Mouse (Mus musculus) ES-E14 (cell line): ENCODE data around the gene Nedd8.

Experiments used
- HCFC1 ChIP-seq: IDR thresholded peaks from 2 replicates; pipeline ENCODE4 v1.6.1; 2012; ENCODE audit warnings: low read length, inconsistent platforms, borderline replicate concordance; ENCODE audit not compliant: insufficient read depth
- MAFK ChIP-seq: IDR thresholded peaks from 2 replicates; pipeline ENCODE4 v1.6.1; 2014; ENCODE audit warnings: mild to moderate bottlenecking, low read depth, low read length, inconsistent platforms; ENCODE audit not compliant: insufficient read depth
- ZC3H11A ChIP-seq: IDR thresholded peaks from 2 replicates; pipeline ENCODE4 v1.6.1; 2012; ENCODE audit warnings: low read depth, mild to moderate bottlenecking, inconsistent platforms, low read length, borderline replicate concordance
- ZNF384 ChIP-seq: IDR thresholded peaks from 2 replicates; pipeline ENCODE4 v1.6.1; 2012; ENCODE audit warnings: low read depth, low read length, inconsistent platforms

GRCm38 (mm10) chr14:55681160-55682117, 9.5 kb upstream of the Nedd8 start, which contains the start of gene Tinf2:
- TF ChIP-seq MAFK (0 out of 2 replicates have a peak, but pooled peaks have one; percentile 12), ZC3H11A (peak; percentile 92), HCFC1 (peak; percentile 61; the same call in 1 of the 2 replicates), ZNF384 (no peak)
